Mouse (Mus musculus) olfactory bulb, adult 2 months (tissue): ENCODE results near the gene Usmg5.

ENCODE experiments used
- CTCF ChIP-seq: fragments of 200-500 bp; IDR thresholded peaks from 2 replicates; pipeline ENCODE4 v1.5.1; 2012; ENCODE audit warnings: low read depth, mild to moderate bottlenecking, low read length, moderate library complexity; ENCODE audit not compliant: insufficient read depth
- POLR2A ChIP-seq: fragments of 200-500 bp; IDR thresholded peaks from 2 replicates; pipeline ENCODE4 v1.6.1; 2012; ENCODE audit warnings: mild to moderate bottlenecking, low read depth, low read length, moderate library complexity; ENCODE audit not compliant: insufficient read depth

DNA sequence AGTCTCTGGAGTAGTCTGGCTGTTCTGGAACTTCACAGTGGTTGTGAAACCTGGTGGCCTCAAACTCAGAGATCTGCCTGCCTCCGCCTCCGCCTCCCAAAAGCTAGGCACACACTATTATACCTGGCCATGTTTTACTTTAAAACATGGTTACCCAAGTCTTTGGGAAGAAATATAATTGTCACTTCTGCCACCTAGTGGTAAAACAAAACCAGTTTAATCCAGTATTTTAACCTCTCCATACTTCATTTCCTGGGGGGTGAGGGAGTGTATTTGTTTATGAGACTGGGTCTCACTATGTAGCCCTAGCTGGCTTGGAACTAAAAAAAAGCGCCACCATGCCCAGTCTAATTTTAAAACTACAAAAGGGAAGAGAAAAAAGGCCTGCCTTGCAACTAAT lies 46.8 kb downstream of the Usmg5 start:
- TF ChIP-seq CTCF = no peak
- no peak for TF ChIP-seq POLR2A
